Mouse (Mus musculus) spleen, embryonic (tissue): ENCODE measurements around the gene Sipa1l1.

ENCODE experiments used
- CTCF ChIA-PET: fragments of 350-600 bp; sonication (Branson Sonifier 250); formaldehyde crosslinking; loops from one replicate; lab custom pipeline; 2022; lab: Charles Lee

The Sipa1l1 gene

GRCm38 (mm10) chr12:82237946-82238345 lies 68.8 kb downstream of the Sipa1l1 start:
- CTCF ChIA-PET: interaction anchor here (1.4 kb wide), 1 partner anchor 12 kb away, joined by 3 read pairs; no protein-coding TSS in a partner anchor

DNA sequence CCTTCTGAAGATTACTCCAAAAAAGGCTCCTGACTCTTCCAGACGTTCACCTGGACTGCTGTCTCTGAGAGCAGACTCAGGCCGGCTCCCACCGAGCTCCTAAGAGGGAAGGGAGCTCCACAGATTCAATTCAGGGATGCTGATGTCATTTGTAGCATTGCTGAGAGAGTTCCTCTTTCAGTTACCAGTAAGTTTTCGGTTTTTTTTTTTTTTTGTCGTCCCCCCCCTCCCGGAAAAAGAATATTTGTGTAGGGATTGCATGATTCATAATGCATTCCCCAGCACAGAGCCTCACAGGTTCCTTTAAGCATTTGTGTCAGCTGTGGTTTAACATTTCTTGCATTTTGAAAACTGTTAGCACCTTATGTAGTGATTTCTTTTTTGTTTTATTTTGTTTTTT lies 71.6 kb downstream of the Sipa1l1 start:
- CTCF ChIA-PET: interaction anchor here (0.7 to 1.1 kb wide), 2 partner anchors 14 to 70 kb away, joined by 3 to 4 read pairs; no protein-coding TSS in a partner anchor

GRCm38 (mm10) chr12:82245219-82245618 lies 76.1 kb downstream of the Sipa1l1 start:
- CTCF ChIA-PET: interaction anchor here (0.6 to 0.7 kb wide), 2 partner anchors 19 to 63 kb away, joined by 3 to 4 read pairs; no protein-coding TSS in a partner anchor

- CTCF ChIA-PET: no interaction called here
Observed at GRCm38 (mm10) chr12:82246422-82246821, 77.3 kb downstream of the Sipa1l1 start.

- CTCF ChIA-PET: no interaction called here
Observed at GRCm38 (mm10) chr12:82247371-82248258, 78.5 kb downstream of the Sipa1l1 start.

- CTCF ChIA-PET: no interaction called here
Observed at GRCm38 (mm10) chr12:82248501-82248900, 79.4 kb downstream of the Sipa1l1 start.

- CTCF ChIA-PET: interaction anchor here (0.6 kb wide), 1 partner anchor 55 kb away, joined by 3 read pairs; no protein-coding TSS in a partner anchor
Observed at GRCm38 (mm10) chr12:82251328-82251727, 82.2 kb downstream of the Sipa1l1 start.

DNA sequence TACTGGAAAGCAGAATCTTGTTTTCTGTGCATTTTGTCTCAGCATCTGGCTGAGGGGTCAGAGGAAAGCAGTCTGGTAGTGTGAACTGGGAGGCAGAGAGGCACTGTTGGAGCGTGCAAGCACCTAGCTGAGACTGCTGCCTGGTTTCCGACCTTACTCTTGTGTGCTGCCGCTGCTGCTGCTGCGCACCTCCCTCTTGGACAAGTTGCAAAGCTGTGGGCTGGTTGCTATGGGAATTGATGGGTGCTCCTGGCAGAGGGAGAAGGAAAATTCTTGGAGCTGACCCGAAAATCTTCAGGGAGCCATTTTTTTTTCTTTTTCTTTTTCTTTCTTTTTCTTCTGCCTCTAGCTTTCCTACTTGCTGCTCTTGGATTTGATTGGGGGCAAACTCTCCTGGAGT lies 85.0 kb downstream of the Sipa1l1 start:
- CTCF ChIA-PET: interaction anchor here (0.8 kb wide), 1 partner anchor 172 kb away, joined by 3 read pairs; no protein-coding TSS in a partner anchor

- CTCF ChIA-PET: no interaction called here
Observed at GRCm38 (mm10) chr12:82256012-82256411, 86.9 kb downstream of the Sipa1l1 start.

DNA sequence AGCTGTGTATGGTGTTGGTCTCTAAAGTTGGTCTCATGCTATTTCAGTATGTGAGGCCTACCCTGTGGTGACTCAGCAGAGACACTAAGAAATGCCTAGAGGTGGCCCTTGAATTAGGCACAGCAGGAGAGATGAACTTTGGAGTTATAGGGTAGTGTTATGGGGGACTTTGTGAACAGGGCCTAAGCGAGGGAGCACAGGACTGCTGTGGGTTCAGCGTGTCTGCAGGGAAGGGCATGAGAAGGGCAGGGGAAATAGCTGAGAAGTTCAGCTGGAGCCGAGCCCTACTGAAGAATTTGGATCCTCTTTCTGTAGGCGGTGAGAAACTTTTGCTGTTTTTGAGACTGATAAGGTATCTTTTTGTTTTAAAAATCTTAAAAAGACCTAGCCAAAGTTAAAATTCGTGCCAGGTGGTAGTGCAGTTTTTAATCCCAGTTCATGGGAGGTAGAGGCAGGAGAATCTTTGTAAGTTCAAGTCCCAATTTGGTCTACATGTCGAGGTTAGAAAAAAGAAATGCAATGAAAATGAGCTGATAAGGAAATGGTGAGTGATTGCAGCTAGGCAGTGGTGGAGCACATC lies 87.9 kb downstream of the Sipa1l1 start:
- CTCF ChIA-PET: no interaction called here

GRCm38 (mm10) chr12:82257994-82258785 lies 89.1 kb downstream of the Sipa1l1 start:
- CTCF ChIA-PET: interaction anchor here (0.6 kb wide), 2 partner anchors 142 to 173 kb away, joined by 3 to 4 read pairs; no protein-coding TSS in a partner anchor

DNA sequence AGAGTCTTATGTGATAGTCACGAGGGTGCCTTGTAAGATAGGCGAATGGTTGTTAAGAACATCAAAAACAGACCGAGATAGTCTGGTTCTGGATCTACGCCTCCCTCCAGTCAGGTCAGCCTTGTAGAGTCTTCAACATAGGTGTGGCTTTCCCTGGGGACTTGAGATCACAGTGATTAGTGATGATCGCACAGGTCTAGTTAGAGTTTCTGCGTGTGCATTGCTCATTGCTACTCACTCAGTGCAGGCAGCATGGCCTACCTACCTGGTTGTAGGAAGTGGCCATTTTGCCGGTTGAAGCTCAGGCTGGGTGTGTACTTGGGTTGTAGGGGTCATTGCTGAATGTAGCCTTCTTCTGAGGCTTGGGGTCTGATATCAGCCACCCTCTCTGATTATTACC lies 94.3 kb downstream of the Sipa1l1 start:
- CTCF ChIA-PET: interaction anchor here (0.6 kb wide), 2 partner anchors 18 to 641 kb away, joined by 3 to 6 read pairs; no protein-coding TSS in a partner anchor

DNA sequence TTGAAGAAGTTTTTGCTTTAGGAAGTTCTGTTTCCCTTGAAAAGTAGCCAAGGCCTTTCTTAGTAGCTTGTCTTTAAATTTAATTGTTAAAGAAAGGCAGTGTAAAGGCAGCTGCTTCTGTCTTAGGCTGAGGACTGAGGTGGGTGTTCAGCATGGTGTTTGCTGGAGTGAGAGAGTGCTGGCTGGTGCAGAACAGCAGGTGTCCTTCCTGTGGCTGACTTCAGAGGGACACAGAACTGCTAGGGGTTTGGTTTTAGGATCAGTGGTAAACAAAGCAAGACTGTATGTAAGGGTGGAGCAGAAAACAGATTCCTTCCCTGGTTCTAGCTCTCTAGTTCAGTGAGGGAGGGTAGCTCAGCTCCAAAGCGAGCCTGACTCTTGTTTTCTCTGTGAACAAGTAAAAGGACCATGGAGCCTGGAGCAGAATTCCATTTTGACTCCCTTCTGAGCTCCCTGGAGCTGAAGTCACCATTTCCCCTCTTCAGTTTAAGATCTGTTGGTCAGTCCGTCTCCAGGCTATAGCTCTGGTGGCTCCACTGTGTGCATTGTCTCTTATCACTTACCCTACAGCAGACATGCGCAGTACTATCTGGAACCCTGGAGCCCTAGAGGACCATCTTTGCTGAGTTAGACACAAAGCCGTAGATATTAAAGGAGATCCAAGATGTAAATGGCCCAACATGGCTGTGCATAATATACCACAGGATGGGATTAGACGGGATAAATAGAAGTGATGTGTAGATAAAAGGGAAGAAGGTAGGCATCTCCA lies 95.1 kb downstream of the Sipa1l1 start:
- CTCF ChIA-PET: interaction anchor here (0.6 kb wide), 1 partner anchor 19 kb away, joined by 3 read pairs; no protein-coding TSS in a partner anchor

DNA sequence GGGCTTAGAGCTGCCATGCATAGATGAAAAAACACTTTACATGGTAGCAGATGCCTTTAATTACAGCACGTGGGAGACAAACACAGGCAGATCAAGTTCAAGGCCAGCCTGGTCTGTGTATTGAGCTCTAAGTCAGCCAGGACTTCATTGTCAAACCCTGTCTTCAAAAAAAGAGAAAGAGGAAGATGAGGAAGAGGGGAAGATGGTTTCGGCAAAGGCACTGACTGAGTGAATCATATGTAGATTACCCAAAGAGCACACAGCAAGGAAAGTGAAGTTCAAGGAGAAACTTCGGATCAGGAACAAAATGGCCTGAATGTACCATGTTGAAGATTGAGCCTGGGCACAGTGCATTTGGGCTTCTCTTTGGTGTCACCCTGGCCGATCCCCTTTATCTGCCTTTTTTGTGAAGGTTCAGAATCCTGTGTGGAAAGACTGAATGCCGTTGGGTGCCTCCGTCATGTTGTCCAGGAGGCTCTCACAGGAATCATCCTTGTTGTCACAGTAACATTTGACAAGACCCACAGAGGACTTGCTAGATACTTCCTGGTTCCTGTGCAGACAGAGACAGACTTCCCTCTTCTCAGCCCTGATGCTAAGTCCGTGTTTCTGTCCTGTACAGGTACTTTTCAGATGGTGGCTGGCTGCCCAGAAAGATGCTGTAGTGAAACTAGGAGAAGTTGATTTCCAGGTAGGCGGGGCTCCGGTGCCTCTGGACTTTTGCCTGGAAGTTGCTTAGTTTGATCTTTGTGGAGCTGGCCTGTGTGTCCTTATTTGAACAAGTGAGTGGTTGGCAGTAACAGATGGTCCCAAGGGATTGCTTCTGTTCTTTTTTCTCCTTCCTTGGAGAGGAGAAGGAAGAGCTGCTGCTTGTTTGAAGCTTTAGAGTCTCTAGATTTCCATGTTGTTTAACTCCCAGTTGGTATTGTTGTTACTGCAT lies 96.5 kb downstream of the Sipa1l1 start:
- CTCF ChIA-PET: interaction anchor here (0.5 kb wide), 1 partner anchor 65 kb away, joined by 3 read pairs; no protein-coding TSS in a partner anchor

GRCm38 (mm10) chr12:82271447-82271846 lies 102.3 kb downstream of the Sipa1l1 start:
- CTCF ChIA-PET: no interaction called here

GRCm38 (mm10) chr12:82273503-82273902 lies 104.4 kb downstream of the Sipa1l1 start:
- CTCF ChIA-PET: interaction anchor here (1.1 kb wide), 1 partner anchor 145 kb away, joined by 3 read pairs; no protein-coding TSS in a partner anchor

GRCm38 (mm10) chr12:82274576-82274975 lies 105.5 kb downstream of the Sipa1l1 start:
- CTCF ChIA-PET: no interaction called here

GRCm38 (mm10) chr12:82275767-82276166 lies 106.6 kb downstream of the Sipa1l1 start:
- CTCF ChIA-PET: interaction anchor here (0.5 to 0.6 kb wide), 2 partner anchors 183 to 352 kb away, joined by 3 to 4 read pairs; no protein-coding TSS in a partner anchor

- CTCF ChIA-PET: interaction anchor here (0.6 to 1.2 kb wide), 2 partner anchors 9 to 104 kb away, joined by 3 read pairs; no protein-coding TSS in a partner anchor
Observed at GRCm38 (mm10) chr12:82276591-82276990, 107.5 kb downstream of the Sipa1l1 start.
